Mouse (Mus musculus) MN1 (cell line): ENCODE measurements at regions not wholly inside any gene's neighbourhood (a gene's known extent, or its start where the extent isn't known, plus 50 kb on each side); places are given as distances from the start of the nearest gene placed in this dataset.

Source experiments
- DNase-seq: peaks from one replicate; pipeline ENCODE4 v3.0.0-alpha.2; 2016; ENCODE audit warnings: low spot score

GRCm38 (mm10) chr14:54185265-54185830, 68.6 kb downstream of the Dad1 start:
- no peak for DNase-seq

- no peak for DNase-seq
Measured at GRCm38 (mm10) chr14:54183873-54184272, 70.0 kb downstream of the Dad1 start.

DNA sequence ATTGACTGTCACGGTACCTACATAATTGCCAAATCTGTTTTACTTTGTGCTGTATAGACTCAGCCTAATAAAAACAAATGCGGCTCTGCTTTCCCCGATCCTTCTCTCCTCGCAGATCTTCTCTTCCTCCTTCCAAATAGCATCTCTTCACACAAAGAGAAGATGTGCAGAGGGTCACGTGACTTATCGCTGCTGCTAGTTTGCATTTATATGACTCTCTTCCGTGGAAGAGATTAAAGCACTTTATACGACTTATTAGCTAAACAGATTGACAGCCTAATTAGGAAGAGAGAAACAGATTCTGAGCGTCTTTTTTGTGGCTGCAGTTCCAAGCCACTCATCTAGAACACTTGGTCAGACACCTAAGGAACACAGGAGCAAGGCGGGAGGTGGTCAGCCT, 71.1 kb downstream of the Dad1 start:
- DNase-seq, result no peak

DNA sequence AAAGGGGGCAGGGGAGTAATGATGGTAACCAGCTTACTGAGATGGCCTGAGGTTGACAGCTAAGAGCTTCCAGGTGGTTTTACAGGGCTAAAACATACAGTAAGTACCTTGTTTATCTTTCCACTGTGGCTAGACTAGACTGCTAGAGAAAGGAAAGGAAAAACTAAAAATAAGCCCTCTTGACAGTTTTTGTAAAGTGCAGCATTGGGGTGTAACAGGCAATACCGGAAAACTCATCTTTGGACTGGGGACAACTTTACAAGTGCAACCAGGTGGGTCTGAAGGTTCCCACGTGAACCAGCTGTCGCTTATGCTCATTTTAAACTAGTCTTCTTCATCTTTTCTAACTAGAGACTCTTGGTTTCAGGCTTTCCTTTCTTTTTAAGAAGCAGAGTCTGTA, 72.6 kb downstream of the Dad1 start:
- DNase-seq, result no peak

DNA sequence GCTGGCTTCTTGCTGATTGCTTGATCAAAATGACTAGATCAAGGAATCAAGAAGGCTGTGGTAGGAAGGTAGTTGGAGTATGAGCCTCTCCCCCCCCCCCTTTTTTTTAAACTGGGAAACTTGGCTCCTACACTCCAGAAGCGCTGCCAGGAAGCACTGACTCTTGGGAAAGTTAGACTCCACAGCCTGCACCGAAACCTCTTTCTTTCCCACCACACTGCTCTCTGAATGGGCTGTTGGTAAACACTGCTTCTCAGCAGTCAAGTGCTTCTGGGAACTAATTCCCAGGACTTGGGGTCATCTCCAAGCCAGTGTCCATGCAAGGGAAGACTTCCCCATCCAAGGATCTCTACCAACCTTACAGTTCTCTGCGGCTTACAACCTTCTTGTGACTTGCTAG, 73.2 kb downstream of the Dad1 start:
- DNase-seq, result no peak

GRCm38 (mm10) chr14:54180271-54180670, 73.6 kb downstream of the Dad1 start:
- no peak for DNase-seq

- no peak for DNase-seq
Measured at GRCm38 (mm10) chr14:54178856-54179255, 75.0 kb downstream of the Dad1 start.

DNA sequence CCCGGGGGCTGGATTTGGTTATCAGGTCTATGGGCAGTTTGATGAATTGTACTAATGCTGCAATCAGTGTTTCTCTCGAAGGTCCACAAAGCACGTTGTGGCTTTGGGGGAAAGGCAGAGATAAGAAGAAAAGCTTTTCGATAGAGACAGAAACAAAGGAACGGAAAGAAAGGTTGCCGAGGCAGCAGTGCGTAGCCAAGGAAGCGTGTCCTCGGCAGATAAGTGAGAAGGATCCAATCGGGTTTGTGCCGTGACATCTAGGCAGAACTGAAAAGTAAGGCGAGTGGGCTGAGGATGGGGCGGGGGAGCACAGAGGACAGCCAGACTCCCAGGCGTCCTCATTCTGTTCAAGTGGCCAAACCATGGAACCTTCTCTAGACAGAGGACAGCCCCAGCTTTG, 77.4 kb downstream of the Dad1 start:
- no peak for DNase-seq

DNA sequence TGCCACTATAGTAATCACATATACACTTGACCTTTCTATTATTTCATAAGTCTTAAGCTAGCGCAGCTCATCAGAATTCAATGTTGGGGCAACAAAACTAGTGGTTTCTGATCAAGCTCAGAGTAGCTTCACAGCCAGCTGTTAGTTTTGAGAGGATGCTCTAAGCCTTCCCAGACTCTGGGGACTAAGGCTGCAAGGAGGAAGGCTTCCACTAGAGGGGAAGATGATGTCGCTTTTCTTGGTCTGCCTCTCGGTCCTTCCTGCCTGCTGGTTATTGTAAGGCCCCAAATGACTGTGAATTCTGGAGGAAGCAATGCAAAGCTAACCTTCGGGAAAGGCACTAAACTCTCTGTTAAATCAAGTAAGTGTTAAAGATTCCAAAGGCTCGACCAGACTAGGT, 78.4 kb downstream of the Dad1 start:
- no peak for DNase-seq

DNA sequence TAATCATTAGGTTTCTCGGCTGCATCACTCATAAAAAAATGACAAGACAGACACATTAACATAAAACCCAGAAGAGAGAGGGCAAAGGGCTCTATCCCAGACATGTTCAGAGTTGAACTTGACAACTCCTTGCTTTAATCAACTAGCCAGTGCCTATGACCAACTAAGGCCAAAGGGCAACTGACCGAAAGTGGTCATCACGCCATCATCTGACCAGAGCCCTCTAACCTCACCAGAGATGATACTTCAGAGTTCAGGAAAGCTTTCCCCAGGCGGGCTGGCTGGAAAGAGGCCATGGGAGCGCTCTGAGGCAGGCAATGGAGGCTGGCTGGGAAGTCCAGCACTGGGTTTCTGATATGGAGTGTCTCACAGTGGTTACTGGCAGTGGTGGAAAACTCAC, 80.6 kb downstream of the Dad1 start:
- DNase-seq, result no peak

DNA sequence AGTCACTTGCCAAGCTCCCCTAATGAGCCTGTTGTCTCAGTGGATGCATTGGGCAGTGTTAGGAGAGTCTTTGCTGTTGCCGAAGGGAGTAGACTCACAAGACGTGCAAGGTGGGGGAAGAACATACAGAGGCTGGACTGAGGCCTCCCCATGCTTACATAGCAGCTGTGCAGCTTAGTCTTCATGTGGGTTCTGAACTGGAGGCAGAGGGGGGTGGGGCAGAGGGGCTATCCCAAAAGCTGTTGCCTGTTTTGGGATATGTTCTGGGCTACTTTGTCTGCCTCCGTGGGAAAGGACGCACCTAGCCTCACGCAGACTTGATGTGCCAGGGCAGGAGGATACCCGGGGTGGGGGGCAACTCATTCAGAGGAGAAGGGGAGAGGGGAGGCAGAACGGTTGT, 84.7 kb downstream of the Dad1 start:
- no peak for DNase-seq

GRCm38 (mm10) chr14:54168414-54168931, 85.4 kb downstream of the Dad1 start:
- no peak for DNase-seq

DNA sequence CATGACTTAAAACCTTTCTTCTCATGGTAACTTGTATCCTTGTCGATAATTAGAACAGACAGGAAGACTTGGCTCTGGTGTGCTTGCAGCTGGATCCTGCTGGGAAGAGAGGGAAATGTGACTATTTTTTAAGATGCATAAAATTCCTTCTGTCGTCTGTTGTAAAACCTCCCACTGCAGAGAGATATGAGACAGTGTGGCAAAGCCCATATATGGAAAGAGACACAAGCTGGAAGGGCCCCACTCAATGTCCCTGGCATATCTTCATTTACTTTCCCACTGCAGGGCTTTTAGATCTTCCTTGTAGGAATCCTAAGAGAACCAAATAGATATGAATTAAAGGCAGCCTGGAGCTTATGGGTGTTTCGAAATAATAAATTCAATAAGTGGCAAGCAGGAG, 87.8 kb downstream of the Dad1 start:
- no peak for DNase-seq

DNA sequence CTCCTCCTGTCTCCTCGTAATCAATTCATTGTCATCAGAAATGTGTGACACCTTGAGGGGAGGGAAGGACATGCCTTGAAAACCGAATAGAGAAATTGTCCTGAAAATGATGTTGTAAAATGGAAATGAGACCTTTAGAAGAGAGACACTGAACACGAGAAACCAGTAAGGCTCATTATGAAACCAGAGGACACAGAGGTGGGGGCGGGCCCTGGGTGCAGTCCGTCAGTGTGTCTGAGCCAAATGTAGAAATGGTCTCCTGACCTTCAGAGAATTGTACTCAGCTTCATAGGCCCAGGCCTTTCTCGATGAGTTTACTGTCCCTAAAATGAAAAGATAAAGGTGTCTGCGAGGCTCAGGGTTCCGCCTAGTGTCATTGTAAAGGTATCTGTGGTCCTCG, 89.0 kb downstream of the Dad1 start:
- DNase-seq, result no peak

DNA sequence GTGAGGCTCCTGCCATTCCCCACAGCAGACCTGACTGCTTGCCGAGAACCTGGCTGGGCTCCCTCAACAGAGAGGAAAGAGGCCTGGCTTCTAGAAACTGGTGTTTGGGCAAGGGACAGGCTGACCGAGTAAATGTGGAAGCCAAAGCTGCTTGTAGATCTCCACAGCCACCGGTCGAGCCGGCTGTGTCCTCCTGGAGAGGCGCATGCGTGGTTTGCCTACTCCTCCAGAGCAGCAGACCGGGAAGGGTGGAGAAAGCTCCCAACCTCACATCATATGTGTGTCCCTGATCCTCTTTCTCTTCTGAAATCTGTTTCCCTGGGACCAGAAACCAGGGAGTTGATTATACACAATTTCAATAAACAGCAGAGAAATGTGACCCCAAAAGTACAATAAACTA, 92.0 kb downstream of the Dad1 start:
- no peak for DNase-seq

- DNase-seq, result no peak
Measured at GRCm38 (mm10) chr14:54161206-54161605, 92.7 kb downstream of the Dad1 start.

GRCm38 (mm10) chr14:54159816-54160215, 94.1 kb downstream of the Dad1 start:
- no peak for DNase-seq

DNA sequence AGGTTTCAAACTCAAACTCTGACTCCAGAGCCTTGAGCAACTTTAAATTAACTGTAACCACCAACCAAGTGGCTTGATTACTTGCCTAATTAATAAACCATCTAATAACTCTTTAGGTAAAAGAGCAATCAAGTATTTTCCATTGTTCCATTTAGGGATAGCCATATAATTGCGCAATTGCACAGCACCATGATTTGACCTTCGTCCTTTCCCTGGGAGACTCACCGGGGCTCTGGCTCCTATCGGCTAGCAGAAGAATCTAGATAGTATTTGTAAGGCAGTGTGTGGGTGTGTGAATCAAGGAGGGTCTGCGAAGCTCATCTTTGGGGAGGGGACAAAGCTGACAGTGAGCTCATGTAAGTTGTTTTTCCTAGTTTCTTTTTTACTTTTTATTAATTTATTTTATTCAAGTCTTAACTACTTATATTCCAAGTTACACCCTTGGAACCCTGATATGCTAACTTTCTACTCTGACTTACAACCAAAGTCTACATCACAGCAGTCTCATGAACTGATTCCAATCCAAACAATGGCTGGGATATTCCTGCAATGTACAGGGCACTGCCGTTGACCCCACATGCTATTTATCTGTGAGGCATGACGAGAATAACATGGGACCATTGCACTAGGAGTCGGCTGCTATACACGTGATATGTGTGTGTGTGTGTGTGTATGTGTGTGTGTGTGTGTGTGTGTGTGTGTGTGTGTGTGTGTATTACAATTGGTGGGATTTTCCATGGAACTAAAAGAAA, 95.5 kb downstream of the Dad1 start:
- DNase-seq, result no peak

GRCm38 (mm10) chr14:54156536-54156935, 97.4 kb downstream of the Dad1 start:
- DNase-seq, result no peak

DNA sequence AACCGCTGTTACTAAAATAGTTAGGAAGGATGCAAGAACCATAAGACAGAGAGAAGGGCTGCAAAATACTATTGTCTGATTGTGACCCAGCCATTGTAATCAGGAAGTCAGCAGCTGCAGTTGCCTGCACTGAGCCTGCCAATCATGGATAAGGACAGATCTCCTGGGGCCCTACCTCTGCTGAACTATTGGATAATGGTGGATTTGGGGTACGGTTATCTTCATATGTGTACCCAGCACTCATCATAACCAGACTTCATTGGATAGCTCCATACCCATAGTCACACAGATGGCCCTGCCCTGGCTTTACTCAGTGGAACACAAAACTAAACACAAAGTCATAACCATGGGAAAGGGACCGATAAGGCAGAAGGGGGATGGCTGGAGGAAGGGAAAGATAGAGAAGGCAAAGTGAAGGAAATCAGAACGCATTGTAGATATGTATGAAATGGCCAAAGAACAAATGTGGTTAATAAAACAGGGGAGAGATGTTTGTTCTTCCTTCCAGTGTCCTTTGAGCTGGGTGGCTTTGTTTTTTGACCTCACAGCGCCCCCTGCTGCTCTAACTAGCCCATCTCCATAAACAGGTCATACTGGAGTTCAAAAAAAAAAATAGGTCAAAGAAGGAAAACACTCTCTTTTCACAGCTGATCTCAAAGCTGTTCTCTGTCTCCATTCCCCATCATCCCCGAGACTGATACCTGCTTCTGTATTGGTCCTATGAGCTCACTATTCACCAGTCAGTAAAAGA, 101.2 kb downstream of the Dad1 start:
- DNase-seq, result peak; percentile 54

- DNase-seq, result no peak
Measured at GRCm38 (mm10) chr14:54151921-54152320, 102.0 kb downstream of the Dad1 start.

DNA sequence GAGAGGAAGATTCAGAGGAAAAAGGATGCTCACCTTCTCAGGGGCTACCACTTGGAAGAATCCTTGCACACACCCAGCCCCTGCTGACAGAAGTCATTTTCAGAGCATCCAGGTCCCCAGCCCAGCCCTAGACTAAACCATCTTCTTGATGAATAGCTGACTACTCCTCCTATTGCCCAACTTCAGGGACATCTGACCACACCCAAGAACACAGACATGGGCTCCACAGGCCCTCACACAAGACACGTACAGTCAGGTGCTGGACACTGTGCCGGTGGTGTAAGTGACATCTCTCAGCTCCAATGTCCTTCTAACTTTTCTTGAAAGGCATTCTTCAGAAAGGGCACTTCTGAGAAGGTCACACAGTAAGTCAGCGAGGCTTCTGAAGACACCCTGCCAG, 102.6 kb downstream of the Dad1 start:
- DNase-seq, result no peak

GRCm38 (mm10) chr14:54150221-54150620, 103.7 kb downstream of the Dad1 start:
- DNase-seq, result no peak
